Mouse (Mus musculus) retina, embryonic 14.5 days (tissue): Measurements from ENCODE around the gene Cers3.

Source experiments
- DNase-seq: peaks from one replicate; pipeline ENCODE4 v3.0.0-alpha.2; 2015; ENCODE audit warnings: low spot score

Gene Cers3

DNA sequence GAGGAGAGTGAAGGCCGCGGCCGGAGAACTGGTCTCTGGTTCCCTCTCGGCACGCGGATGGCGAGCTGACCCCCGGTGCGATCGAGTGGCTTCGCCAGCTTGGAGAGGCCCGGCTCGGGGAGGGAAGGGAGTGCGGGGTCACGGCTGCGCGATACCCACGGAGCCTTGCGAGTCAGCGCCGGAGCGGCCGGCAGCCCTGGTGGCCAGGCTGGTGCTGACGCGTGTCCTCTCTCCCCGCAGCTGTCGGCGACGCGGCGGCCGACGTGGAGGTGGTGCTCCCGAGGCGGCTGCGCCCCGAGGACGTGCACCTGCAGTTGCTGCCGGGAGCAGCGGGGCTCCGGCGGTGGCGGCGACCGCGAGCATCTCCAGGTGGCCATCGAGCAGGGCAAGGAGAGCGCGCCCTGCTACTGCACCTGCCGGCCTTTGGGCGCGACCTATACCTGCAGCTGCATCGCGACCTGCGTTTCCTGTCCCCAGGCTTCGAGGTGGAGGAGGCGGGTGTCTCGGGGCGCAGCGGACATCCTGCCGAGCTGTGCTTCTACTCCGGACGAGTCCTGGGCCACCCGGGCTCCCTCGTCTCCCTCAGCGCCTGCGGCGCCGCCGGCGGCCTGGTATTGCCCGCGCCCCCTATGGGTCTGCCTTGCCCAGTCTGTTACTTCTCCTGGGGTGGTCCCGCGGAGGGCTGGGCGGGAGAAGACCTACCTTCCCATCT, 96.9 kb downstream of the Cers3 start:
- DNase-seq = peak; percentile 69

- DNase-seq = no peak
Observed at GRCm38 (mm10) chr7:66841165-66841564, 97.9 kb downstream of the Cers3 start.

- peak; percentile 75 for DNase-seq
Observed at GRCm38 (mm10) chr7:66842021-66842420, 98.7 kb downstream of the Cers3 start.

- no peak for DNase-seq
Observed at GRCm38 (mm10) chr7:66843846-66844245, 100.5 kb downstream of the Cers3 start.

DNA sequence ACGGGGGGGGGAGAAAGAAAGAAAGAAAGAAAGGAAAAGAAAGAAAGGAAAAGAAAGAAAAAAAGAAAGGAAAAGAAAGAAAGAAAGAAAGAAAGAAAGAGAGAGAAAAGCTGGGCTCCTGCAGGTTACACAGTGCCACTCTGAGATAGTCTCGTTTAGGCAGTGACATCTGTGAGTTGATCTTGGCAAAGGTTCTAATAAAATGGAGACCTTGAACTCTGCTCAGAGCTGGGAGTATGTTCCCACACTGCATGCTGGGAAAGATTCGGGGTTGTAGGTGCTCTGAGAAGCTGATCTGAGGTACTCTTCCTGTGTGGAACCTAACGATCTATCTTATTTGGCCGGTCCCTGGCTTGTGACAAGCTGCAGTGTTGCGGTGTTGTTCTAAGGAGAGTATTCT, 103.3 kb downstream of the Cers3 start:
- no peak for DNase-seq

GRCm38 (mm10) chr7:66847299-66847698, 104.0 kb downstream of the Cers3 start:
- DNase-seq = no peak

GRCm38 (mm10) chr7:66849316-66849715, 106.0 kb downstream of the Cers3 start:
- DNase-seq = no peak

DNA sequence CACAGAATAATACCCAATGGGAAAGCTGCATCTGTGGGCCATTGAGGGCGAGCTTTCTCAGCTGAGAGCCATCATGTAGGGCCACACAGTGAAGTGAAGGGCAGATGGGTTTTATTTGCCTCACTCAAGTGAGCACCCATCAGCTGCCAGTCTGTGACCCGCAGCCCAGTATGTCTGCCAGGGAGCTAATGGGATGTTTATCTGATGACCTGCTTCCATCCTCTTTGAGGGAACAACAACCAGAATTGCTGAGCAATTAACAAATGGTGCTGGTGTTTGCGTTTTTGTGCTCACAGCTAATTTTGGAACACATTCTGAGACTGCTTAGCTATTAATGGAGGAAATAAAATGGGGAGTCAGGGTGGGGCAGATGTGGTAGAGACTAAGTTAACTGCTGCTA, 108.9 kb downstream of the Cers3 start:
- no peak for DNase-seq

DNA sequence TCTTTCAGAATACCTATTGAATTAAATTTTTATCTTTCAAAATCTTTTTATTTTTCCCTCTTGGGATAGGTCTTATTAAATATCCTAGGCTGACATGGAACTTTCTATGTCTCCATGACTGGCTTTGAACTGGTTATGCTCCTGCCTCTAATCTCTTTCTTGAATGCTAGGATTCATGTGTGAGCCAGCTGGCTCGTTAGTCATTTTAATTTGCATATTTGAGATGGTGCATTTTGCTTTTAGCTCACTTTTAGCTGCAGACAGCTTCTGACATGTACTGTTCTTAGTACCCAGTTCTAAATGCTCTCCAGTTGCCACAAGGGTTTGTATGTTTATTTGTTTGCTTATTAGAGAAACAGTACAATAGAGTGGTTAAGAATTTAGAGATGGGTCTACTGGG, 114.3 kb downstream of the Cers3 start:
- DNase-seq = no peak

GRCm38 (mm10) chr7:66858247-66859075, 115.2 kb downstream of the Cers3 start:
- DNase-seq = no peak

GRCm38 (mm10) chr7:66859220-66859619, 115.9 kb downstream of the Cers3 start:
- peak; percentile 64 for DNase-seq

- peak; percentile 23 for DNase-seq
Observed at GRCm38 (mm10) chr7:66866944-66867718, 123.8 kb downstream of the Cers3 start.

GRCm38 (mm10) chr7:66867719-66868501, 124.6 kb downstream of the Cers3 start:
- DNase-seq = peak; percentile 30

- DNase-seq = no peak
Observed at GRCm38 (mm10) chr7:66871520-66871919, 128.2 kb downstream of the Cers3 start.

GRCm38 (mm10) chr7:66871940-66872511, 128.7 kb downstream of the Cers3 start:
- DNase-seq = no peak

- DNase-seq = no peak
Observed at GRCm38 (mm10) chr7:66873235-66873634, 129.9 kb downstream of the Cers3 start.
